Mouse (Mus musculus): Measurements from ENCODE around the gene Plxna4.
A peak's percentile ranks its signal among the peaks of the same experiment; 100 is the strongest.

Plxna4 gene

GRCm38 (mm10) chr6:32472062-32472461 lies 115.9 kb downstream of the Plxna4 start:
- no peak for DNase-seq (ENCODE audit: low read depth)

DNA sequence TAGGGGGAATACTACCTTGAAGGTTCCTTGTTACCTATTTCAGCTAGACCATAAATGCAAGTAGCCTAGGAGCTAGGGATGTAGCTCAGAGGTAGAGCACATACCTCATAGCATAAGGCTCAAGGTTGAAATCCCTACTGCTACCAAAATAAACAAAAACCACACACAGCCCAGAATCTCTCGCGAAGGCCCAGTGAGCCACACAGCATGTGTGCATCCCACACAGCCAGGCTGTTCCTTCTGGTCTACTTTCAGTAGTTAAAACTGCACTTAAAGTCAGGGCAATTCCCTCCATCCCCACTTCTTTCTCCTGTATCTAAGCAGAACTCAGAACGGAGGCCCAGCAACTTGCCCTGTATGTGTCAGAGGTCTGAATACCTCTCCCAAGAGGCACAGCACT lies 116.4 kb downstream of the Plxna4 start:
- DNase-seq (ENCODE audit: low read depth): no peak

- no peak for DNase-seq (ENCODE audit: low read depth)
Measured at GRCm38 (mm10) chr6:32469196-32469595, 118.8 kb downstream of the Plxna4 start.

DNA sequence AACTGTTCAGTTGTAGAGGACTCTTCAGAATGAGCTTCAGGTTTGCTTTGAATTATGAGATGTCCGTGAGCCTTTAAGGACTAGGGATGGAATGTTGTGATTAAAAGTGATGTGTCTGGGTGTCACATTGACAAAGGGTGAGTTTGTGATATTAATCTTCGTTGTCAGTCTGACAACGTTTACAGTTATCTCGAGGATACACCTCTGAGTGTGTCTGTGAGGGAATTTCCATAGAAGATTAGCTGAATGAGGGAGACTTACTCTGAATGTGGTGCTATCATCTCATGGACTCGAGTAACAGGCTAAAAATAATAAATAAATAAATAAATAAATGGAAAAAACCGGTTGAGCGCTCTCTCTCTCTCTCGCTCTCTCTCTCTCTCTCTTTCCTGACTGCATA lies 122.9 kb downstream of the Plxna4 start:
- DNase-seq (ENCODE audit: low read depth): peak; percentile 25

- peak; percentile 36 for DNase-seq (ENCODE audit: low read depth)
Measured at GRCm38 (mm10) chr6:32464637-32465036, 123.4 kb downstream of the Plxna4 start.

DNA sequence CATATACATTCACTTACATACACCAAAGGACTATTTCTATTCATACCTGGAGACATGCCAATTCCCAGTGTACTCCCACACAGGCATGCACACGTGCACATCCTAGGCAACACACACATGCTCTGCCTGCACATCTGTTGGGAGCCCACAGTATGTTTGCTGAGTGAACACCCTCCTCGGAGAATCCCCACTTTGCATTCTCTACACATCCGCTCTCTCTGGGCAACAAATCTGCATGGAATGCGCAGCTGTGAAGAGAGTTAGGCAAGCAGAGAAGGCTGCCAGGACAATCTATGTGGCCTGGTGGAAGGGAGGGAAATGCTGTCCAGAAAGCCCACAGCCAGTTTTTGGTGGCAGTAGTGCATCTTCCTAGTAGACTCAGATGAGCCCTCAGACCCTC lies 123.9 kb downstream of the Plxna4 start:
- no peak for DNase-seq (ENCODE audit: low read depth)

DNA sequence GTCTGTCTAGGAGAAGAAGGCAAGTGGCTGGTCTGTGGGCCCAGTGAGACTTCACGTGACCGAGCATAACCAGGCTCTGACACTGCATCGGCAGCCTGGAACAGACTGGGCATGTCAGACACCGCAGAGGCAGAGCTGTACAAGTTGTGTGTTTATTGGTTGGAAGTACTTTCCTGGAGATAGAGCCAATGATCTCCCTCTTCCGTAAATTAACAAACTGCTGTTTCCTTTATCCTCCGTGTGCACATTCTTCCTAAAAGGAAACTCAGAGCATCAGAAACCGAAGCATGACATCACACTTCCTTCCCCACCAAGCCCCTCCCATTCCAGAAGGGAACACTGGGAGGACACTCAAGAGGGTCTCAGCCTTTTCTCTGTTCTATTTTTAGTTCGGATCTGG lies 127.6 kb downstream of the Plxna4 start:
- DNase-seq (ENCODE audit: low read depth): no peak

GRCm38 (mm10) chr6:32456641-32457040 lies 131.4 kb downstream of the Plxna4 start:
- no peak for DNase-seq (ENCODE audit: low read depth)

GRCm38 (mm10) chr6:32451851-32452250 lies 136.1 kb downstream of the Plxna4 start:
- DNase-seq (ENCODE audit: low read depth): no peak

DNA sequence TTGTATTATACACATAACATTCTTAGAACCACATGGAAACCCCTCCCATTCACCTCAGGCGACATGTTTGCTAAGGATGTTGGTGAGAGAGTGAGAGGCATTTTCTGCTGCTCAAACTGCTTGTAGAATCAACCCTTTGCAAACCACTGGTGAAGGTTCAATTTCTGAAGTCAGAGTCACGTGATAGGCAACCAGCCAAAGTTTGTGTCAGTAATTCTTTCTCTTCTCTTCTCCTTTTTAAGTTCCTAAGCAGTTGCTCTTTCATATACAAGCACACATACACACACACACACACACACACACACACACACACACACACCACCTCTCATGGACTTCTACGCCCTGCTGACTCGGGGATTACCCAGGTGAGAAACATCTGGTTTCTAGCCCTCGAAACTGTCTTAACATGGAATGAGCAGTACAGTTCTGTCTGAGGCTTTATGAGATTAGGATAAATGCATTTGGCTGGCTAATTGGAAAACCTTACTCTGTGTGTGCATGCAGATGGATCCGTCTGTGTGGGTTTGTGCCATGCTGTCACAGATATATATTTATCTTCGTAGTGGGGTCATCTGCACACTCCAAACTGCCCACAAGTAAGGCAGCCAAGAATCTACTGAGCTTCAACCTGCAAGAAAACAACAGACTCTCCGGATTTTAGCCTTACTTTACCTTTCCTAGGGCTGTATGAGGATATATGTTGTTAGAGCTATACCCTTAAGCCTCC lies 138.6 kb downstream of the Plxna4 start:
- no peak for DNase-seq (ENCODE audit: low read depth)

DNA sequence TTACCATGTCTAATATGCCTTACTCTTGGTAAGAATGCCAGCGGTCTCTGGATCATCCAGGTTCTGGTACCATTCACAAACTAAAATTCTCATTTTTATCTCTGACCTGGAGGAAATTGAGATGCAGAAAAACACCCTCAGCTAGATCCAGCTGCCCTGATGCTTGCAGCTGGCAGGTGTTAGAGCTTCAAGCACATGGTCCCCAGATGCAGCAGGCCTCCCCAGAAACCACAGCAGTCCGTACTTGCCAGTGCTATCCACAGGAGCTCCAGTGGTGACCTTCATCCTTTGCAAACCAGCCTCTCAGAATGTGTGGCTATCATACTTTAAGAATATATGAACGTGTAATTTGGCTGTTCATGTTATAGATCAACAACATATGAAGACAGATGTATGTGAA lies 139.2 kb downstream of the Plxna4 start:
- no peak for DNase-seq (ENCODE audit: low read depth)

- DNase-seq (ENCODE audit: low read depth): no peak
Measured at GRCm38 (mm10) chr6:32446276-32446675, 141.7 kb downstream of the Plxna4 start.

DNA sequence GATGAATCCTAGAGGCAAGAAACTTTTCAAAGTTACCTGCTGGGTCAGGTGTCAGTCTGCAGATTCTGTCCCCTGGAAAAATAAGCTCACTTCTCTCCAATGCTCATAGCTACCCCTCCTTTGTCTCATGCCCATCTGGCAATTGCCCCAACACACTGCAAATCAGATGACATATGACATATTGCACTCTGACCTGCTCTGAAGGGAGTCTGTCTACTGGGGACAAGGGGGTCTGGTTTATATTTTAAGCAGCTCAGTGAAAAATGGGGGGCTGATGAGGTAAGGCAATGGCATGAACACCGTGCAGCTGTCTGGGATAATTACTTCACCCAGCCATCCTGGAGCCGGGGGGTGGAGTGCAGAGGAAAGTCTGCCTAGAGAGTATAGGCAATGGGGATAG lies 142.7 kb downstream of the Plxna4 start:
- DNase-seq (ENCODE audit: low read depth): no peak

DNA sequence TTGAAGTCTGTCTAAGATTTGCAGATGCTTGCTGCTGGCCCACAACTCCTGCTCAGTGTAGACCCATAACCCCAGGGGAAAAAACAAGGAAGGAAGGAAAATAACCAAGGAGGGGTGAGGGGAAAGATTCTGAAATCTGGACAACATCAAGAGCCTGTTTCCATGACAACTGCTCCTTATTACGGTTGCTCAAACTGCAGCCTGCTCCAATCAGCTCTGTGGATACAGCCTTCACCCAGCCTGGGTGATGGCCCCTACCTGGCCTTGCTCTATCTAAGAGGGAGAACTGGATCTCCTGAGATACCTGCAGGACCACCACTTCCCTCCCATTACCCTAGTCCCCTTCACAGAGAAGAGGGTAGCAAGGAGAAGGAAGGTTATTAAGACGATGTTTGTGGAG lies 143.6 kb downstream of the Plxna4 start:
- DNase-seq (ENCODE audit: low read depth): no peak

GRCm38 (mm10) chr6:32443679-32444078 lies 144.3 kb downstream of the Plxna4 start:
- DNase-seq (ENCODE audit: low read depth): no peak

GRCm38 (mm10) chr6:32439434-32439833 lies 148.6 kb downstream of the Plxna4 start:
- DNase-seq (ENCODE audit: low read depth): no peak

- DNase-seq (ENCODE audit: low read depth): no peak
Measured at GRCm38 (mm10) chr6:32437219-32437618, 150.8 kb downstream of the Plxna4 start.

GRCm38 (mm10) chr6:32423124-32423523 lies 164.9 kb downstream of the Plxna4 start:
- DNase-seq (ENCODE audit: low read depth): no peak

GRCm38 (mm10) chr6:32420610-32421009 lies 167.4 kb downstream of the Plxna4 start:
- DNase-seq (ENCODE audit: low read depth): no peak

DNA sequence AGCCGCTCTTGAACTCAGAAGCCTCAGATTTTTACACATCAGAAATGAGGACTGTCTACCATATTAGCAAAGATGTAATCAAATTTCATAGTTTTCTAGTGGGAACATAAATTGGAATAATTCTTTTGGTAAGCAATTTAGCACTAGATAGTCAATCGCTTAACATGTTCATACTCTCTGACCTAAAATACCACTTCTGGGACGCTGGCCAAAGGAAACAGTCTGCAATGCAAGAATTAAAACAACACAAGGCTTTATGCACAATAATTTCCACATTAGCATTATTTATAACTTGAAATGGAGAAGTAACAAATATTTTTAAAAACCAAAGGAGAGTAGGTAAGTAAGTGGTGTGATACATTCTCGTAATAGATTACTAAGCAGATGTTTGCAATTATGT lies 170.6 kb downstream of the Plxna4 start:
- no peak for DNase-seq (ENCODE audit: low read depth)

GRCm38 (mm10) chr6:32411325-32411724 lies 176.7 kb downstream of the Plxna4 start:
- no peak for DNase-seq (ENCODE audit: low read depth)

DNA sequence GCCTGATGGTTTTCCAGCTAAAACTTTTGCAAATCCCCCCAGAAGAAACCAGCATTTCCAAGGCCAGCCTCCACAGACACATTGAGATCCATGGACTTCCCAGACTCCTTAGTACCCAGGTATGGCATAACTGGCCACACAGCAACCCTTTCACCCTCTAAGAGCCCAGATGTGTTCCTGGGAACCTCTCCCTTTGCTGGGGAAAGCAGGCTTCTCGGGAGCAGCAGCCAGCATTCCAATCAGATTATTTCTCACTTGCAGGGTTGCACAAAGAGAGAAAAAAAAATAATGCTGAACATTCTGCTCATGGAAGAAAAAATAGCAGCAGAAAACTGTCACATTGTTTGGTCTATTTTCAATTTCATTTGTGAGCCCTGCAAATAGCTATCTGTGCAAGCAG lies 178.4 kb downstream of the Plxna4 start:
- no peak for DNase-seq (ENCODE audit: low read depth)

DNA sequence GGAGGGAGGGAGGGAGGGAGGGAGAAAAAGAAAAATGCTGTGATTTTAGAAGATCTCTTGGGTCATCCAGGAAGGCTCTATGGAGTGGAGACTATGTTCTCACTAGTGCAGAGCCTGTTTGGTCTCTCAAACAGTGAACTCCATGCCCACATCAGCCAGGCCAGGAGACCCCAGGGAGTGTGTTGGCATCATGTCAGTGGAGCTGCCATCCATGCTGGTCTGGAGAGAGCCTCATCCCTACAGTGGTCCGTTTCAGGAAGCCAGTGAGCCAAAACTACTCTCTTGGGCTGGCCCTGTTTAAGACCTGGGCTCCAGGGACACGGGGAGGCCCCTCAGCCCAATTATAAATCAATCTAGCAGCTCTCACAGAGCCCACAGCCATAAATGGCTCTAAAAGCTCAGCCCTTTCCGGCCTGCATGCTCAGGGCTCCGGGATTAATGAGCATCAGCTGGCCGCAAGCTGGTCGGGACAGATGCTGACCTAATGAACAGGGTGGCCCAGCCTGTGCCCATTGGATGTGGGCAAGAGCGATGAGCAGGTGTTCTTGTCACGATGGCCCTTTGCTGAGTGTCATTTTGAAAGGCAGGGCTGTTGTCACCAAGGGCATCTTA lies 180.3 kb downstream of the Plxna4 start:
- DNase-seq (ENCODE audit: low read depth): no peak
